9 mouse cellular contexts compared by ENCODE assay signal in genomic region chr14:78307286-78308237, GRCm38 (mm10). TPM values are rescaled to one million over a fixed set of nuclear protein-coding genes. Genes with fewer than 3 reads are reported as not detected.
DNase-seq lines count a peak whose midpoint lies in the region; ATAC-seq and TF ChIP-seq lines count a peak whose summit lies in the region.
"Had no signal": no experiment of that assay in that cellular context is flagged by ENCODE, and none has a peak within 500 bp of the region (broad histone marks: within the 10 kb centered on the region; RNA-seq: fewer than 3 reads in every experiment).

TSS of gene Tnfsf11 (minus strand) at chr14:78308043.

- peak within 1 kb of the TSS; percentile 96 for H3K4me2 ChIP-seq in embryonic facial prominence, embryonic 12.5 days (replicated peaks)
- peak within 1 kb of the TSS; percentile 37 for H3K4me2 ChIP-seq in myocyte (ENCODE audit: low read depth)

- H3K27me3 ChIP-seq in embryonic facial prominence, embryonic 12.5 days = peaks cover 36% of the 10 kb centered on the region
- H3K27me3 ChIP-seq in myocyte (ENCODE audit: control insufficient read depth, insufficient read depth, insufficient read length) = no peaks in the 10 kb centered on the region

- ATAC-seq in embryonic facial prominence, embryonic 12.5 days (ENCODE audit: insufficient number of reproducible peaks, insufficient read depth, low FRiP score, low TSS enrichment) = peak; percentile 81
- ATAC-seq: Patski had no signal

- DNase-seq in heart, adult 11 months = peak; percentile 88
- DNase-seq in heart, adult 18-20 months = no peak
- peak; percentile 69 for DNase-seq in CD4-positive, CD25-positive, alpha-beta regulatory T cell, adult 2 months (ENCODE audit: low read depth, low spot score)
- peak; percentile 67 for DNase-seq in induced T-regulatory cell, adult 2 months (ENCODE audit: low read depth)
- DNase-seq in left cerebral cortex, adult 8-10 months (ENCODE audit: low spot score in 2 of 2) = no peak
- no peak for DNase-seq in right cerebral cortex, postnatal 10 days (ENCODE audit: low spot score in 2 of 2)

- WGBS in embryonic facial prominence, embryonic 12.5 days = 1% methylated on average over 41 of the region's 51 CpGs

- no peak within 1 kb of the TSS for H3K27ac ChIP-seq in embryonic facial prominence, embryonic 12.5 days

- peak within 1 kb of the TSS; percentile 42; the same call in 1 of the 2 replicates for H3K9ac ChIP-seq in embryonic facial prominence, embryonic 12.5 days

- H3K4me3 ChIP-seq in embryonic facial prominence, embryonic 12.5 days = peak within 1 kb of the TSS; percentile 42
- no peak within 1 kb of the TSS for H3K4me3 ChIP-seq in myocyte

- H3K36me3 ChIP-seq in embryonic facial prominence, embryonic 12.5 days = no peaks in the 10 kb centered on the region
- H3K36me3 ChIP-seq in myocyte (ENCODE audit: control insufficient read depth, insufficient read depth) = no peaks in the 10 kb centered on the region

- H3K79me2 ChIP-seq in myocyte (ENCODE audit: control insufficient read depth, insufficient read depth) = no peaks in the 10 kb centered on the region

- no peak within 1 kb of the TSS for H3ac ChIP-seq in myocyte (ENCODE audit: control insufficient read depth, insufficient read length)

- H3K4me1 ChIP-seq in embryonic facial prominence, embryonic 12.5 days = 0 out of 2 replicates have a peak, but pooled peaks cover 3% of the 10 kb centered on the region

- H3K9me3 ChIP-seq in embryonic facial prominence, embryonic 12.5 days = no peaks in the 10 kb centered on the region

- TF ChIP-seq POLR2A in myocyte (IDR thresholded peaks at IDR 0.05; ENCODE audit: insufficient read length, low read depth) = no peak

TF ChIP-seq in myocyte, 11 proteins besides CTCF, POLR2A, EP300 and RAD21:
- TF ChIP-seq MAX (IDR thresholded peaks at IDR 0.05; ENCODE audit: low read depth) (no peak), SRF (IDR thresholded peaks at IDR 0.05; ENCODE audit: control insufficient read depth, insufficient read length, low read depth) (no peak), E2F4 (IDR thresholded peaks at IDR 0.05; ENCODE audit: insufficient read depth) (no peak), REST (IDR thresholded peaks at IDR 0.05; ENCODE audit: insufficient read depth, insufficient read length) (no peak), CEBPB (IDR thresholded peaks at IDR 0.05; ENCODE audit: insufficient read depth, poor library complexity, severe bottlenecking) (no peak), MYOG (IDR thresholded peaks at IDR 0.05; ENCODE audit: control insufficient read depth in 1 of 3, insufficient read depth in 1 of 3, insufficient read length in 2 of 3, low read depth in 2 of 3) (no peak), TCF12 (IDR thresholded peaks at IDR 0.05; ENCODE audit: insufficient read depth, poor library complexity, severe bottlenecking) (no peak), MYOD1 (IDR thresholded peaks at IDR 0.05; ENCODE audit: control insufficient read depth in 1 of 3, insufficient read length in 2 of 3, low read depth in 2 of 3) (no peak), POLR2AphosphoS2 (IDR thresholded peaks at IDR 0.05; ENCODE audit: insufficient read length, low read depth) (no peak), USF1 (IDR thresholded peaks at IDR 0.05; ENCODE audit: low read depth) (no peak), TCF3 (IDR thresholded peaks at IDR 0.05; ENCODE audit: insufficient read length, low read depth) (no peak)

RNA-seq across cellular contexts. Expression of gene Tnfsf11, which starts in this region (rescaled TPM):
- under 1 TPM in 1 of 2 experiments, not detected in 1; 0.13 TPM for total RNA-seq in heart, adult 18-20 months (2021)
- 0.75 and 0.78 TPM in 2 replicates for polyA plus RNA-seq in embryonic facial prominence, embryonic 12.5 days (2016; fragmentation: Nextera tagmentation; extraction: Ambion mirVana)
- polyA plus RNA-seq in myocyte (2012; fragmentation: generic; extraction: Trizol) = 0.18 TPM
- total RNA-seq in left cerebral cortex, adult 8-10 months (2022) = under 1 TPM in 2 of 4 experiments, not detected in 2; 0.15 to 0.23 TPM
- polyA plus RNA-seq: Patski had no signal

Comparison
In these comparisons a context has a peak if more than half of its experiments do, and no peak if none do; other contexts are left out.
1. DNase-seq: peak in heart, adult 11 months (single experiment), CD4-positive, CD25-positive, alpha-beta regulatory T cell, adult 2 months (single experiment) and induced T-regulatory cell, adult 2 months (single experiment); none in heart, adult 18-20 months (0 of 2), left cerebral cortex, adult 8-10 months (0 of 2) and right cerebral cortex, postnatal 10 days (0 of 2).
2. Peak in ATAC-seq, H3K4me3 ChIP-seq, H3K9ac ChIP-seq and H3K4me2 ChIP-seq in embryonic facial prominence, embryonic 12.5 days; RNA of the gene not detected or under 1 TPM.